Mouse (Mus musculus) A20 (cell line): ENCODE measurements at regions not wholly inside any gene's neighbourhood (a gene's known extent, or its start where the extent isn't known, plus 50 kb on each side); places are given as distances from the start of the nearest gene placed in this dataset.

Experiments
- DNase-seq: peaks from one replicate; pipeline ENCODE4 v3.0.0-alpha.2; 2011; ENCODE audit warnings: low read depth, low spot score

DNA sequence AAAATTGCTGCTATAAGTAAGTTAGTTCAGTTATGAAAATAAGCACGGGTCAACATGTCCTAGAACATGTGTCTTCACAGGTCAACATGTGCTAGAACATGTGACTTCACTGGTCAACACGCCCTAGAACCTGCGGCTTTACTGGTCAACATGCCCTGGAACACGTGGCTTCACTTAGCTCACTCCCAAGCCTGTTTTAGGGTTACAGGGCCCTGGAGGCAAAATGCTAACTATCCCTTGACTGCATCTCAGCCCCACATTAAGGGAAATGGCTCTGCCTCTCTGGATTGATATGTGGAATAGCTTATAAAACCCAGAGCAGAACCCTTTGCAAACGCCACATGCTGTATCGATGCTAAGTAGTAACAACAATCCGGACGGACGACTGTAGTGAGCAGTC, 67.8 kb downstream of the Nkx6-1 start:
- DNase-seq, result no peak

DNA sequence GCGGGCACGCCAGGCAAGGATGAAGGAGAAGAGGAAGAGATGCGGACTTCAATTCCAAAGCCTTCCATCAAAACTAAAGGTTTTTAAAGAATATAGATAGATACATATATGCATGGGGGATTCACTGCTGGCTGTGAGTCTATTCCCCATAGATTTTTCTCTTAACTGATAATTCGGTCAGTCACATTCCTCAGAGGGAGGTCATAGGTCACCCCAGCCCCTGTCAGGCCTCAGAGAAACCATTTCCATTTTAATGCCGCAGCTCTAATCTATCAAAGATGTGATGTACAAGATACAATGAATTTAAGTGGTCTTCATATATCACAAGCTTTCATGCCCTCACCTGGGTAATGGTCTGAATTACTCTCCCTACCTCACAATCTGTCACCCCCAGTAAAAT, 73.6 kb downstream of the Nkx6-1 start:
- DNase-seq, result no peak

DNA sequence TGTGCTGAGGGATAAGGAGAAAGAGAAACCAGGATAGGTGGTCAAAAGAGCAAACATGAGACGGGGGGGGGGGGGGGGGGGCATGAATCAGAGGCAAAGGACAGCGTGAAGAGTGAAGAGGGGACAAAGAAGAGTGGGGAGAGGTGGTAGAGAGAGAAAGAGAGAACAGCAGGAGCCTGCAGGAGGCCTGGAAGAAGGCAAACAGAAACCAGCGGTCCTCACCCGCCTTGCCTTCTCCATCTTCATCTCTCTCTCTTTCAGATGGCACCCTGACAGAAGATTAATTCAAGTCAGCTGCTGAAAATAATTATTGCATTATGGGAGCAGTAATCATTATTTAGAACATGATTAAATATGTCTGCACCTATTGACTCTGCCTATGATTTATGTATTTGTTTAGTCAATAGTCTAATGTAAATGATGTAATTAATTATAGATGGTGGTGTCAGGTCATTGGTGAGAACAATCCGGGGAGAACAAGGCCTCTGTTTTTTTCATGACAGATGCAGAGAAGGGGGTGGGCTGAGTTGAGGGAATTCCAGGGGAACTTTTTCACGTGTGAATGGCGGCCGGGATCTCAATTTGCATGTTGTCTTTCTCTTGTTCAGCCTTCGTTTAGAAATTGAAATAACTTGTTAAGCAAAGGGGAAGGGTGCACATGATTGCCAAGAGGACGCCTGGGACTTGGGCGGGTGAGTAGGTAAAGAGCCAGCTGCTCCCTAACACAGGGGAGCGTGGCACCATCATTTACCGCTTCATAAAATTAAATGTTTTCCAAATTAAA, 74.3 kb downstream of the Nkx6-1 start:
- no peak for DNase-seq

DNA sequence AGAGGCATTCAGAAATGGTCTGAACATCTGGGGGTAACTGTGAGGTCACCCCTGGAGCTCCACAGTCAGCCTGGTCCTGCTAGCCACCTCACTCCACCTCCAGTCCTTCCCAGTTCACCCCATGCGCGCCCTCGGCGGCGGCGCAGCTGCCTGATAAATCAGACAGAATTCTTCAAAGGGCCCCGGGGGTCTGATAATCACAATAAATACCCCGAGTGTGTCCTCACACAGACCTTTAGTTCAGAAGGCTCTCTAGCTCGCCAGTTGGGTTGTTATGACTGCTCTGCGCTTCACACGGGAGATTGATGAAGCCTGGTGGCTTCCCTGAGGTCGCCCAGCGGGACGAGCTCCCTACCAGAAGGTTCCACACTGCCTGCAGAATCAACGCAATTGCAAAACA, 91.8 kb downstream of the Nkx6-1 start:
- no peak for DNase-seq

DNA sequence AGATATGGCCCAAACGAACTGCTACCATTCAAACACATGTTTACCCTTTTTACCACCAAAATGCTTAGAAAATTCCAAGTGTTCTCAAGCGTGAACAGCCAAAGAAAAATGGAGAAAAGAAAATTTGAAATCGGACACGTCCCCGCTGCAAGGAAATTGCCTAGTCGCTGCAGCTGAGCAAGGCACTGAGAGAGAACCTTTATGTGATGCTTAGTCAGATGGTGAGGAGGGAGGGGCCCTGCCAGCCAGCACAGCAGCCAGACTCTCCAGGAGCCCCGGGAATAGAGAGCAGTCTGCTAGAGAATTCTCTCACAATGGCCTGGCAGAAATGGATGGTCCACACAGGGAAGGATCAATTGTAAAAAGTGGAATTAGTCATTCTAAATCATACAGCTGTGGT, 99.0 kb downstream of the Nkx6-1 start:
- no peak for DNase-seq

DNA sequence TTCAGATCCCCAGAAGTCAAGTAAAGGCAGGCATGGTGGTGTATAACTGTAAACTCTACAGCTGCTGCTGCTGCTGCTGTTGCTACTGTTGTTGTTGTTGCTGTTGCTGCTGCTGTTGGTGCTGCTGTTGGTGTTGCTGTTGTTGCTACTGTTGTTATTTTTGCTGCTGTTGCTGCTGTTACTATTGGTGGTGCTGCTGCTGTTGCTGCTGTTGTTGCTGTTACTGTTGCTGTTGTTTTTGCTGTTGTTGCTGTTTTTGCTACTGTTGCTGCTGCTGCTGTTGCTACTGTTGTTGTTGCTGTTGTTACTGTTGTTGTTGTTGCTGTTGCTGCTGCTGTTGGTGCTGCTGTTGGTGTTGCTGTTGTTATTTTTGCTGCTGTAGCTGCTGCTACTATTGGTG, 104.4 kb downstream of the Nkx6-1 start:
- no peak for DNase-seq

DNA sequence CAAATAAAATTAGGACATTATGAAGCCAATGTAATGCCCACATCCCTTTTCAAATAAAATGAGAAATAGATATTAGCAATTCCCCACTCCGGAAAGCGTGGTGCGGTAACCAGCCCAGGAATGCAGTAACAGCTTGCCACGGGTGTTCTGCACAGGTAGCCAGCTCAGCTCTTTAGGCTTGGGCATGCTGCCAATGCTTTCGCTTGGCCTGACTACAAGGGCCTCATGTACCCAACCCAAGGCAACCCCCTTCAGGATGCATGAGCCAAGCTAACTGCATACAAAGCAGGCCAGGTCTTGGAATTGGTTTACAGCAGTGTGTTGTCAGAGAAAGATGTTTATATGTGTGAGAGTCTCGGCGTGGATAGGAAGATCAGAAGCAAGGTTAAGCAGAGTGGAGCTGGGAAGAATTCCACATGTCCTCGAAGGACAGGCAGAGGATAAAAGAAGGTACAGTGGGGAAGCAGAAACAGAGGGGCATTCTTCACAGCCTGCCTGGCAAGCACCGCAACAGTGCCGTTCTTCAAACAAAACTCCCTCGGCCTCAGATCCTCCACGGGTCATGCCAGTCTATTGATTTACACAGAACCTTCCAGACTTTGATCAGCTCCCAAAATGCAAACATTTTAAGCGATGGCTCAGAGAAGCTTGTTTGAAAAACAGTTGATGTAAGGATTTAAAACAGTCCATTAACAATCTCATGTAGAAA, 106.4 kb downstream of the Nkx6-1 start:
- DNase-seq, result no peak

DNA sequence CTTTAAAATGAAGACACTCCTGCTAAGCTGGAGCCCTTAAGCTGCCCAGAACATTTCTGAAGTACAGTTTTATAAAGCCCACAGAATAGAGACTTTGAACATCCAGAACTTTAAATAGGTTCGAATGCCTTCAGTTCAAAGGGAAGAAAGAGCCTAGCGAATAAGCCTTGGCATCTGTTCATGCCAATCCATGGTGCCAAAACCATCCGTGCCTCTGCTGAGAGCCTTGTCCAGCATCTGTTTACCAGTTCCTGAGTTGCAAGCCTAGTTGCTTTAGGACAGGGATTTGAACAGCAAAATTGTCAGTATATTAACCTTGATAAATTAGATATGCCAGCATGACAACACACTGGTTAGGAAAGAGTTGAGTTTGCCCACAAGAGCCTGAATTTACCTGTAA, 107.6 kb downstream of the Nkx6-1 start:
- no peak for DNase-seq

DNA sequence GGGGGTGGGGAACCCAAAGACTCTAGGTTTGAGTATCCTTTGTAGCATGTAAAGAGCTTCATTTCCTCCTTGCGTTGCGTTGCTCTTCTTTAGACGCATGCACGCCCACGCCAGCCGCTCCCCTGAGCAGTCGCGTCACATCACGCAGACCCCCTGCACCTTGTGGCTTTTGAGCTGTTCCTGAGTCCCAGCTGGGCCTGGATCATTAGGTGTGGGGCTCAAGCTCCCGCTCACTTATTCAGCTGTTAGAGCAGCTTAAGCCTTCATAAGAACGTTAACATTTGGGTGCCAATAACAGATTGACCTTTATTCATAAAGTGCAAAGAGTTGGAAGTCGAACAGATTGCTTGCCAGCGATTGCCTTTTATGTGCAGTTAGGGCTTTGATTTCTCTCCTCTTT, 121.5 kb downstream of the Nkx6-1 start:
- DNase-seq, result no peak

DNA sequence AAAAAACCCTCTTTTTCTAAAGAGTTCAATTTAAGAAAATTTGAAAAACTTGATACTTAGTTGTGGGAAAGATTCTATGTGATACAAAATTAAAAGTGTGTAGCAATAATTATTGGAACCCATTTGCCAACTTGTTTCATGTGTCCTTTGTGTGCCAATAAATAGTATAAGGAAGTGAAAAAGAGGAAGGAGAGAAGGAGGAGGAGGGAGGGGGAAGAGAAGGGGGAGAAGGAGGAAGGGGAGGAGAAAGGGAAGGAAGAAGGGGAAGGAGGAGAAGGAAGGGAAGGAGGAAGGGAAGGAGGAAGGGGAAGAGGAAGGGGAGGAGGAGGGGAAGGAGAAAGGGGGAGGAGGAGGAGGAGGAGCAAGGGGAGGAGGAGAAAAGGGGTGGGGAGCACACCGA, 125.0 kb downstream of the Nkx6-1 start:
- no peak for DNase-seq

DNA sequence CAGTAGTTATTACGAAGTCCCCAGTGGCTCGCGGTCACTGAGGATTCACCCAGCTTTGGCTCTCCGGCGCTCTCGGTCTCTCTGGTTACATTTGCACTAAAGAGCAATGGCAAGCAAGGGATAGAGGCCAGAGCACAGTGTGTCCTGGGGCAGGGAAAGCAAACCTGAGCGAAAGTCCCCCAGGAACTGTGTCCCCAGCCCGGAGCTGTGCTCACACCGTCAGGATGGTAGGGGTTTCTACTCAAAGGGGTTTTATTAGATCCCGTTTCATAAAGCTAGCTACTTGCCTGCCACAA, 125.6 kb downstream of the Nkx6-1 start:
- DNase-seq, result no peak

DNA sequence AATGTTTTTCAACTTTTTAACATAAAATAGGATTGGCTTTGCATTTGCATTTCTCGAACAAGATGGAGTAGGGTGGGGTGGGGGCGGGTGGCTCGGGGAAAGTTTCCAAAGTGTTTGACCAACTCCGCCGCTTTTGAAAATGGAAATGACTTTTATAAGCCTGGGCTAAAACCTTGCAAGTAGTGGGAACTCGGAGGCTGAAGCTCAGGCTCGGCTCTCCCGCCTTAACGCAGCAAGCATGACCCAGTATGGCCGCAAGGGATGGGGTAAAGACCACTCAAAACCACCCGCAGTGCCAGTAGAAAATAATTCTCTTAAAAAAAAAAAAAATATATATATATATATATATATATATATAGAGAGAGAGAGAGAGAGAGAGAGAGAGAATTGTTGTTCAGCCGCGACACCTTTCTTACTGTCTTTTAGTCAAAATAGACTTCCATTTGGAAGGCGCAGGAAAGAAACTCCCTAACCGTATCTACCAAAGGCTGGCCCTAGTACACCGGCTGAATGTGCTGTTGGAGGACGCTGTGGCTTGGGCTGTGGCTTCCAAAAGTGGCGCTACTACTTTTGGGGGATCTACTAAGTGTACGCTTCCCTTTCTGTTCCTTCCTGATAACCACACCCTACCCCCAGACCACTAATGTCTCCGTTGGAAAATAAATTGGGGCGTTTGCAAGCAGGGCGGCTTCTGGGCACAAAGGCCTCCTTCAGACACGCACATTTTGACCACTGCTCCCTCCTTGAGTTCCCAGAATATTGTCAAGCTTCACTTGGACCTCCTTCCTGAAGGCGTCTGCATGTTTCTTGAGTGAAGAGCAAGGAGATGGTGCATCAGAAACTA, 126.2 kb downstream of the Nkx6-1 start:
- no peak for DNase-seq

DNA sequence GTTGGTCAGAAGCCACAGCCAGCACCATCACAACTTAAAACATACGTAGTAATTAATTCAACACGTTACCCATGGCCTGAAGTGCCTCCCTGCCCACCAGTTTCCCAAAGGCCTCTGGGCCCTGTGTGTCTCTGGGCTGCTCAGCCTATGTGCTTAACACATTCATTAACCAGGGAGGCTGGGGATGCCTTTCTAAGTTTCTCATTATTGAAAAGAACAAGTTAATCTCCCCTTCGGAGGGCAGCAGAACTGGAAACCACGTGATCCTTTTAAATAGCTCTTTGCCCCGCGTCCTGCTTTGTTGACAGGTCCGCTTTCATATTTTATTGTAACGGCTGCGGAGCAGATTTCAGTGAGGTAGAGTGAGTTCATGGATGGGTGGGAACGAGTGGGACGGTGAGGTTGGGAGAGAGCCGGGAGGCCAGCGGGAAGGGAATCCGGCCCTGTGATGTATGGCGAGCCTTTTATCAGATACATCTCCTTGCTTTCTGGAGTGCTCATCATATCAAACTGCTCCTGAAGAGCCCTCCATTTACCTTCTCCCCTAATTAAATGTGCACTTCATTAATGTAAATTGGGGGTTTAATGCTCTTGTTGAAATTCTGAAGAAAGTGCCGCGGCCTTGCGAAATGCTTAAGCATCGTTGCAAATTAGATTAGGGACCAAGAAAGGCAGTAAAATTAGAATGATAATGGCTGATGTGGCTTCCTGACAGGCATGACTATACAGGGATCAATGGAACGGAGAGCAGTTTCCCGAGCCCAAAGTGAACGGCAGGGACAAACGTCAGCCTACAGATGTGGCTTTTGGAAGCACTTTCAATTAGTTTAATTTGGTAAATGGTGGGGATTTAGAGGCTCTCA, 127.0 kb downstream of the Nkx6-1 start:
- DNase-seq, result no peak

DNA sequence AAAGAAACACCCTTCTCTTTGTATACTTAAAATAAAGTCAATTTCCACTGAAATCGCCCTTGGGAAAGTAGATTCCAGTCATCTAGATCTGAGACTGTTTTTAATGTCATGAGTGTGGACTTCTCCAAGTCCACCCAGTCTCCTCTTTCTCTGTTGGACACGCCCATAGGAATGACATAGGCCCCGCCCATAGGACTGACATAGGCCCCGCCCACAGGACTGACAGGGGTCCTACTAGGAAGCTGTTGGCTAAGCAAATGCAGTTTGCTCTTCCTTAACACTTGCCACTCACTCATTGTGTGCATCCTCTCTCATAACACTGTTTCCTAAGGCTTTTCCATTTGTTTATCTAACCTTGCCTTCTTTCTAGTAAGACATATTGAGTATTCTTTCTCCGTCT, 129.3 kb downstream of the Nkx6-1 start:
- DNase-seq, result no peak

DNA sequence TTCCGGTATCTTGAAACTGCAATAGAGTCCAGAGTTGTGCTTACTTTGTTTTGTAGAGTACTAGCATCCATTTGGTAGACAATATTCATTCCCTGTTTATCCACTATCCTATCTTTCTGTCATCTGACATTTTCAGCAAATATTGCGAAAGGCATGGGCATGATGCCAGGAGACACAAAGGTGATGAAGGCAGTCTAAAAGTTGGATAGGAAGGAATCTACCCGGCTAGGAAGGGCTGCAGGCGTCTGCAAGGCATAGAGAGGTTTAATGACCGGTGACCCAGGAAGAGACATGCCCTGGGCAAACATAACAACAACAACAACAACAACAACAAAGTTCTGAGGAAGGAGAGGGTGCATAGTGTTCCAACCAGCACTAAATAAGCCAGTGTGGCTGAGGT, 139.4 kb downstream of the Nkx6-1 start:
- no peak for DNase-seq

DNA sequence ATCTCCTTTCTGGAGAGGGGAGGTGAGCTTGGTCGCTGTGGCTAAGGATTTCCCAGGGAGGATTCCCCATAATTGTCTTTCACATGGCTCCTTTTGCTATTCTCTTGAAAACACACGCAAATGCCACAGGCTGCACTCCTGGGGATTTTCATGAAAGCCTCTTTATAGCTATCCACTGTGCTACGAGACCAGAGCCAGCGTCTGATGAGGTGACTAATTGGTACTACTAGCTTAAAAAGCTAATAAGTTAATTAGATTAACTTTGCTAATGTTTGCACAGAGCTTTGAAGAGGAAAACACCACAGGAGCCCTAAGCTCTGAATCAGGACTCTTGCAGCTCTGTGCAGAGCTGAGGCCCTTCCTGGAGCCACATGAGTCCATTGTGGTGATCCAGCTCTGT, 140.1 kb downstream of the Nkx6-1 start:
- no peak for DNase-seq

DNA sequence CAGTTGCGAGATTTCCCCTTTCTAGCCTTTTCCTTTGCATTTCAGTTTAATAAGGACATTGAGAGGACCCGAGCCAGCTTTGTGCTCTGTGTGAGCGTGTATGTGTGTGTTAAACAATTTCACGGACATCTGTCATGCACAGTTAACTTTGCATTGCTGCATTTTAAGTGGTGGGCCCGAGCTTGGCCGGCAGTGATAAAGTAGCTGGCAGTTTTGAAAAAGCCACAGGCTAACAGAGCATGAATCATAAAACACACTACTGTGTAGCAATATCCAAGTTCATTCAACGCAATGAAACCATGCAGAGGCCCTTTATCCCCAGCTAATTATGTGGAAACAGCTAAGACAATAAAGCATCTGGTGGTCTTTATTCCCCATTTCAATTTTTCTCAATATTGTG, 140.9 kb downstream of the Nkx6-1 start:
- no peak for DNase-seq

DNA sequence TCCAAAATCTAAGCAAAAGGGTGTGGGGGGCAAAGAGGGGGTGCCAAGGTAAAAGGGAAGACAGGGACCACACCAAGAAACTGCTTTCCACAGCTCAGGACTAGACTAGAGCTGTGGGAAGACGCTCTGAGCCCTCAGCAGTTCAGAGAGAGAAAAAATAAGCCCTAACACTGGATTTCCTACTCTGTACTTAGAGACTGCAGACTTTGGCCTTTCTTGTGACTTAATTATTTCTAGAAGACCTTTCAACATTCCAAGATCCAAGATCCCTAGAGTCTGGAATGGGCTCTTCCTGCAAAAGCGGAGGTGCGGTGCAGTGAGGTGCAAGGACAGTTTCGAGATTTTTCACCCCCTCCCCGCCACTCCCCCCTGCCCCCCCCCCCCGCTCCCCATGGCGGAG, 141.3 kb downstream of the Nkx6-1 start:
- no peak for DNase-seq

DNA sequence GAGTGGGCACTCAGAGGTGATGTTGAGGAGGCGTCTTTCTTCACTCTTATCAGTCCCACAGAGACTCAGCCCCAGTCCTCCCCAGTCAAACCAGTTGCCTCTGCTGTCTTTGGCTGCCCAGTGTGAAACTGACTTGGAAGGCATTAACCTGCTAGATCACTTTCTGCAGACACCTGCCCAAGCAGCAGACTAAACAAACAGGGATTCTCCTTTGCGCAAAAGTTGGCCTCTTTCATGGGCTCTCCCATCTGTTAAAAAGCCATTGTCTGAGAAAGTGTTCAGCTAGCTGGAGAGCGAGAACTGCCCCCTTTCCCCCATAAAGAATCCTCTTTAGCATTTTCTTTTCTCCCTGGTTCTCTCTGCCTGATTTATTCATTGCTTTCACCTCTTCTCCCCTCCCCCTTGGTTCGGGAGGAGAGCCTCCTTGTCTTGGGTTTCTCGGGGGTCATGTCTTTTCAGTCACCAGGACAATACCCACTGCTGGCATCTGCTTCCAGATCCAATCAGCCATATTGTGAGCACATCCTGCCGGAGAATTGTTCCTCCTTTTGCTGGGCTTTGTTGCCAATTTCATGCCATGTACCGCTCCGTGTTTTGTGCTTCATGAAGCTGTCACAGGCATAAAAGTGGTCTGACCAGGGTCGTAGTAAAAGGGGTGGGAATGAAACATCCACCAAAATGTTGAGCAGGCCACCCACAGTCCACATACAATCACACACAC, 143.7 kb downstream of the Nkx6-1 start:
- DNase-seq, result no peak

DNA sequence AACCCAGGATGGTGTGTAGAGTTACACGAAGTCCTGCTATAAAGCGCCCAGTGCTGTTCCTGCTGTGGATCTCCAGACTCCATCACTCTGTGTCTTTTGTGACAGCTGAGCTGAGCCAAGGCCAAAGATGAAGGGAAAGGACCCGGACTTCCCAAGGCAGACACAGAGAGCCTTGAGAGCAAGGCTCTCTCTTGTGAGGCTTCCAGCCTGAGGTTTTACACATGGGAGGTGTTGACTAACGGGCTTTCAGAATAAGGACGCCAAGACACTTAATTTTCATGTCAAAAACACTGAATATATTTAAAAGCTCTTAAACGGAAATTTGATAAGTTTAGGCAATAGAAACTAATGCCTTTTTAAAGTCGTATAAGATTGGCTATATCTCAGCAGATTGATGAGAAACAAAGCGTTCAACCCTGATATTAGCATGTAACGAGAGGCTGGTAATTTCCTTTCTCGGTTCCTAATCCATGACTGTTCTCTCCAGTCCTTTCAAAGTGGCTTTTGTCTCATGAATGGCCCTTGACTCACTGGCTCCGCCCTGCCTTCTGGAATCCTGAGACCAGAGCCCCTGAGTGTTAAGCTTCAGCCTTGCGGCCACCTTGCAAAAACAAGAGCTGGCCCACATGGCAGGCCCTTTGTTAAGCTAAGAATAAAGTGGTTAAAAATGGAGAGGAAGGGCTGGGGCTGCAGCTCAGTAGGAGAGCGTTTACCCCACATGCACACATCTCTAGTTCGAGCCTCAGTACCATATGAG, 145.8 kb downstream of the Nkx6-1 start:
- DNase-seq, result no peak

DNA sequence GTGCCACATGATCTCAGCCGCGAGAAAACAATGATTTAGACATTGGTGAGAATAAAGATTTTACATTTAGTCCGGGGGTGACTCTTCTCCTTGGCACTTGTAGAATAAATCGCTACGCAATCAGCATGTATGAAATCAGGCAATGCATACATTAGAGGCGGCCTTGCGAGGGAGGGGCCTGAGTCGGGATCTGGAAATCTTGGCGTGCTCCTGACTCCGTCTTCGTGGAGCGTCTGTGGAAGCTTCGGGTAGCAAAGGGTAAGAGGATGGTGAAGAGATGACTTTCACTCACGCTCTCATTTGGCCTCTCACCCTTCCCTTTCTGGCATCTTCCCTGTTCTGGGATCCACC, 167.1 kb downstream of the Nkx6-1 start:
- DNase-seq, result no peak
